Mouse (Mus musculus): Measurements from ENCODE around the gene Ly6g5c. TPM values are rescaled to one million over a fixed set of nuclear protein-coding genes. Genes with fewer than 3 reads are reported as not detected.

Ly6g5c gene
- polyA plus RNA-seq, 1 experiment: not detected

DNA sequence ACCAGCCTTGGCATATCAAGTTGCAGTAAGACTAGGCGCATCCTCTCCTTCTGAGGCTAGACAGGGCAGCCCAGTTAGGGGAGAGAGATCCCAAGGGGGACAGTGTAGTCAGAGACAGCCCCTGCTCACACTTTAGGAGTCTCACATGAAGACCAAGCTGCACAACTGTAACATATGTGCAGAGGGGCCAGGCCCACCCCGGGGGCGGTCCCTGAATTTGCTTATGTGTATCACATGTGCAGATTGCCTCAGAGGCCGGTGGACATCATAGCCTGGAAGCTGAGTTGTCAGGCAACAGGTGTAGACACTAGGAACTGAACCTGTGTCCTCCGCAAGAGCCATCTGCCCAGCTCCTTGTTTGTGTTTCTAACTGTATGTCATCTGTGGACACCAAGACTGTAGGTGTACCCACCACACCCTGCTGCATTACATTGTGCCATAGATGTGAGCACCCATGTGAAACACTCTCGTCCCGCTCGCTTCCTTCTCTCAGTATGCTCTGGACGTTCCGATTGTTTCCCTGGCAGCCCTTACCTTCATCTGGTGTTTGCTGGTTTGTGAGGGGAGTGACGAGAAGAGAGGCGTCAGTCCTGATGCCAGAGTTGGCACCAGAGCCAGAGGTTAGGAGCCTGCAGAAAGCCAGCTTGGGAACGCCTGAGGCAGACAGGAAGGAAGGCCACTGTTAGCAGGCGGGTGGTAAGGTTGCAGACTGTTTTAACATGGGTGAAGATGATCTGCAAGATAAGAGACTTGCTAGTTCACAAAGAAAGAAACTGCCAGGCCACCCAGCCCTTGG is 15.5 kb upstream of the Ly6g5c start:
- Histone ChIP-seq H3K27ac (replicated peaks; ENCODE audit: low read depth, low read length) (no peak overlapping the region), H3K4me3 (ENCODE audit: insufficient read depth, low read depth, low read length) (no peak overlapping the region), H3K4me1 (ENCODE audit: control insufficient read depth, insufficient read depth, insufficient read length, low read length) (no peaks in the 10 kb centered on the region; the same call in 1 of the 2 replicates)

DNA sequence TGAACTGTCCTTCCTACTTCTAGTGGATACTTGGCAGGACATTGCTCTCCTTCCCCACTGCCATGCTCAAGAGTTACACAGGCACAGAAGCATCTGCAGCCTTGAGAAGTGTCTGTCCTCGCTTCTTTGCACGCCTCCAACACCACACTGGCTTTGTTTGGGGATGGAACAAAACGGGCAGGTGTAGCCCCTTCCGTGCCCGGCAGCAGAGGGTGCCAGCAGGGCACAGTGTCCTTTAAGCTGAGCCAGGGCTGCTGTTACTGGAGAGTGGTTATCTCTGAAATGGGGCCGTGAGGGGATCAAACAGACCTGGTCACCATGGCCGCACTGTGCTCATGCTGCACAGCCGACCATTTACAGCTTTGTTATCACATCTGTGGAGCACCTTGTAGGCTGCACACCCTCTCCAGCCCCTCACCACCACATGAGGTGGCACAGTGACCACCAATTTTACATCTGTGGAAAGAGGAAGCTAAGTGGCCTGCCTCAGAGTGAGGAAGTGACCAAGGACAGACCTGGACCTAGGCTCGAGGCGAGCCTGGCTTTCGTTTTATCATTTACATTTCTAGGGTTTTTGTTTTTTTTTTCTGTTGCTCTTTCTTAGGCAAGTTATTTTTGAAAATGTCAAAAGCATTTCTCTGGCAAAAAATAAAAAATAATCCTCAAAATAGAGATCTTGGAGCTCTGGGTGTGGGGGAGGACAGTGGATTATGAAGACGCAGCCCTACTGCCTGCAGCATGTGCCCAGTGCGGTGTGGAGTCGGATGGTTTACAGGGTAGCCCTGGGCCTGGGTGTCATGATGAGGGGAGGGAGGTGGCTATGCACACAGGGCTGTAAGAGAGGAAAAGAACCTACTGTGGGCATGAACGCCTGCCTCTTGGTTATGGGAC is 13.4 kb upstream of the Ly6g5c start:
- no peaks in the 10 kb centered on the region; the same call in 1 of the 2 replicates for H3K4me1 ChIP-seq (ENCODE audit: control insufficient read depth, insufficient read depth, insufficient read length, low read length)
- H3K4me3 ChIP-seq (ENCODE audit: insufficient read depth, low read depth, low read length): no peak overlapping the region
- H3K27ac ChIP-seq (replicated peaks; ENCODE audit: low read depth, low read length): no peak overlapping the region

DNA sequence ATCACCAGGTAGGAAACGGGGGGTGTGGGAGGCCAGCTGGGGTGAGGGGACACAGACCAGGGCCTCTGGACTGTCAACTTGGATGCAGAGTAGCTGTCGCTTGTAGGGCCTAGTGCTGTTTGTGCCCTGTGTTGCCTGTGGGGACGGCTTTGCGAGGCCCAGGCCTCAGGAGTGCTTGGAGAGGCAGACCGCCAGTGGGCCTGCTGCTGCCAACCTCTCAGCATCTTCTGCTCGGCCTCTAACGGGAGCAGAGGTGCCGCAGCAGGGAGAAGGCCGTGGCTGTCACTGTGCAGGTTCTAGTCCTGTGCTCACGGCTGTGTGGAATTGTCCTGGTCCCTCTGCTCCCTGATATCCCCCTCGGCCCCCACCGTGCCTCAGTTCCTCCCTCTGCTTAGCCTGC is 11.5 kb upstream of the Ly6g5c start:
- Histone ChIP-seq H3K4me3 (ENCODE audit: insufficient read depth, low read depth, low read length) (no peak overlapping the region), H3K27ac (replicated peaks; ENCODE audit: low read depth, low read length) (no peak overlapping the region), H3K4me1 (ENCODE audit: control insufficient read depth, insufficient read depth, insufficient read length, low read length) (no peaks in the 10 kb centered on the region)

DNA sequence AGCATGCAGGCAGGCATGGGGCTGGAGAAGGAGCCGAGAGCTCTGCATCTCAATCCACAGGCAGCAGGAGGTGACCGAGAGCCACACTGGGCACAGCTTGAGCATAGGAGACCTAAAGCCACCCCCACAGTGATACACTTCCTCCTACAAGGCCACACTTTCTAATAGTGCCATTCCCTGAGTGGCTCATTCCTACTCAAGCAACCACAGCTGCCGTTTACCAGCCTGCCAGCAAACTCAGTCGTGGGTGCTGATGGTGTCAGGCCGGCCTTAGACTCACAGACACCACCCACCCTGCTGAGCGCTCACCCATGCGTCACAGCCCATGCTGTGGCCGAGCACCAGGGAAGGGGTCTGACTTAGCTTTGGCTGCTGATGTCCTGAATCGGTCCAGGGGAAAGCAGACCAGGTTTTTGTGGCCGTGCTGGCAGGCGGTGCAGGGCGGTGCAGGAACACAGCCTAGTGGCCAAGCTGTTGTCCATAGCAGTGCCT is 10.9 kb upstream of the Ly6g5c start:
- Histone ChIP-seq H3K27ac (replicated peaks; ENCODE audit: low read depth, low read length) (no peak overlapping the region), H3K4me1 (ENCODE audit: control insufficient read depth, insufficient read depth, insufficient read length, low read length) (no peaks in the 10 kb centered on the region), H3K4me3 (ENCODE audit: insufficient read depth, low read depth, low read length) (no peak overlapping the region)

DNA sequence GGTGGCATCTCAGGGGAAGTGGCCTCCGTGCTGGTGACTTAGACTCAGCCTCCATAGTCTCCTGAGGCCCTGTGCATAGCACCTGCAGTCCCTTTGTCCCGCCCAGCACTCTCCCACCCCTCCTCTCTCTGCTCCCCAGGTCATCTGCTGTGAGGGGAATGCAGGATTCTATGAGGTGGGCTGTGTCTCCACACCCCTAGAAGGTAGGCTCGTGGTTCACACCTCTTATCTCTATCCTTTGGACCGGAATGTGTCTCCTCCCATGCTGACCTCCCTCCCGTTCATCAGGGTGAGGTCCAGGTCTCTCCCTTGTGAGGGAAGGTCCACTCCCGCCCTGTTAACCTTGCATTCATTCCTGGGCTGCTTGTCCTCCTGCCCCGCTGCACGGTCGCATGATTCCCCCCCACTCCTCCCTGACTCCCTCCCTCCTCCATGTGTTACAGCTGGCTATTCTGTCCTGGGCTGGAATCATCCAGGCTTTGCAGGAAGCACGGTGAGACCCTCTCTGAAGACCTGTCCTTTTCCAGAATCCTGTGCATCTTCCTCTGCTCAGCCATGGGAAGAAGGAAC is 7.8 kb upstream of the Ly6g5c start:
- Histone ChIP-seq H3K4me1 (ENCODE audit: control insufficient read depth, insufficient read depth, insufficient read length, low read length) (no peaks in the 10 kb centered on the region), H3K4me3 (ENCODE audit: insufficient read depth, low read depth, low read length) (no peak overlapping the region), H3K27ac (replicated peaks; ENCODE audit: low read depth, low read length) (no peak overlapping the region)

DNA sequence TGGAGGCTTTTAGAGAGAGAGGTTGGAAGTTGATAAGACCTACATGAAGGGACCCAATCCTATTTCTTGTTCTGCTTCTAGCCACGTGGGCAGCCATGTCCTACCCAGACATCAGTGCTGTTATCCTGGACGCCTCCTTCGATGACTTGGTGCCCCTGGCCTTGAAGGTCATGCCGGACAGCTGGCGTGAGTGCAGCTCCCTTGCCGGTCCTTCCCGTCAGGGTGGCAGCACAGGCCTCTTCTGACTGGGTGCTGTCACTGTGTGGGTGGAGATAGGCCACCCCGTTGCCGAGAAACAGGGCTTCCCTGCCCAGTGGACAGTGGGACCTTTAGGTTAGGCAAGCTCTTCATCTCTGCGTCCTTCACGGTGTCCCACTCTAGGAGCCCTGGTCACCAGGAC is 6.9 kb upstream of the Ly6g5c start:
- H3K4me1 ChIP-seq (ENCODE audit: control insufficient read depth, insufficient read depth, insufficient read length, low read length): no peaks in the 10 kb centered on the region
- H3K27ac ChIP-seq (replicated peaks; ENCODE audit: low read depth, low read length): no peak overlapping the region

DNA sequence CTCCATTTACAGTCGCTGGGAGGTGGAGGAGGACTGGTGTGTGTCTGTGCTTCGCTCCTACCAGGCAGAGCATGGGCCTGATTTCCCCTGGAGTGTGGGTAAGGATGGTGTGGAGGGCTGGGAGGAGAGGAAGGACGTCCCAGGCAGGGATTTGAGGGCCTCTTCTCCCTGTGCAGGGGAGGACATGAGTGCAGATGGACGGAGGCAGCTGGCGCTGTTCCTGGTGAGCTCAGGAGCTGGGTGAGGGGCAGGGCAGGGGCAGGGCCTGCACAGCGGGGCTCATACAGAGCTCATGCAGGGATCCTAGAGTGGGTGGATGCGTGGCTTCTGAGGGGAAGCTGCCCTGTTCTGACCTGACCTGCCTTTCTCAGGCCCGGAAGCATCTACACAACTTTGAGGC is 5.8 kb upstream of the Ly6g5c start:
- Histone ChIP-seq H3K4me1 (ENCODE audit: control insufficient read depth, insufficient read depth, insufficient read length, low read length) (no peaks in the 10 kb centered on the region), H3K27ac (replicated peaks; ENCODE audit: low read depth, low read length) (no peak overlapping the region), H3K4me3 (ENCODE audit: insufficient read depth, low read depth, low read length) (no peak overlapping the region)

More for the DNA sequence above, 6.9 kb upstream of the Ly6g5c start:
- H3K4me3 ChIP-seq (ENCODE audit: insufficient read depth, low read depth, low read length): no peak overlapping the region

DNA sequence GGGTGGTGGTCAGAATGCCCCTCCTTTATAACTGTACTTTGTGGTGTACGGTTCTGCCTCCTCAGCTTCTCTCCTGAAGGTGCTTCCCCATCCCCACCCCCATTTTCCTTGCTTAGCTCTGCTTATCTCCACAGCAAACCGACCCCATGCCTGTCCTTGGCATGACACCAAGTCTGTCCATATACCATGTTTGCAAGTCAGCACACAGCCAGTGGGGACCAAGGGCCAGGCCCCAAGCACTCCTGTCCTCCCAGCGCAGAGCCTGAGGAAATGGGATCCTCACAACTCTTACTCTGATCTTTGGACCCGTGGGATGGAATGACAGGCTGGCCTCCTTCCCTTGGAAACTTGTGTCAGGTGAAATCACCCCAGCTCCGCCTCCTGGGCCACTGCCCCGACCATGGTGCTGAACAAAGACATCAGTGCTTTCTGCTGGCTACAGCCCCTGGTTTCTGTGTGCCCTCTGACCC is 4.8 kb upstream of the Ly6g5c start:
- no peak overlapping the region for H3K4me3 ChIP-seq (ENCODE audit: insufficient read depth, low read depth, low read length)
- H3K4me1 ChIP-seq (ENCODE audit: control insufficient read depth, insufficient read depth, insufficient read length, low read length): no peaks in the 10 kb centered on the region
- no peak overlapping the region for H3K27ac ChIP-seq (replicated peaks; ENCODE audit: low read depth, low read length)

DNA sequence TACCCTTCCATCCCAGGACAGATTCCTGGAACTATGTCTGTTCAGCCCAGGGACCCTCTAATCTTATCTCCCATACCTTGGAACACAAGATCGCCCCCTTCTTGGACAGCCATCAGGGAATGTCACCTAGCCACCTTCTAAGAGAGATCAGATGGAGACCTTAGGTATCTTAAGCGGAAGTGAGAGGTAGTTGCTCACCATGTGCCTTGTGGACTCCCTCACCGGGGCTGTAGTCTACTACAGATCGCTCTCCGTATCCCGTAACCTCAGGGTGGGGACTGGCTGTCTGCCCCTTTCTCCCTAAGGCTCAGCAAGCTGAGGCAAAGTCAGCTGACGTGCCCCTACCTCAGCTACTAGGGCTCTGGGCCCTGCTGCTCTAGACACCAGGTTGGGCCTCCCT is 4.0 kb upstream of the Ly6g5c start:
- Histone ChIP-seq H3K4me1 (ENCODE audit: control insufficient read depth, insufficient read depth, insufficient read length, low read length) (no peaks in the 10 kb centered on the region), H3K27ac (replicated peaks; ENCODE audit: low read depth, low read length) (no peak overlapping the region), H3K4me3 (ENCODE audit: insufficient read depth, low read depth, low read length) (no peak overlapping the region)

DNA sequence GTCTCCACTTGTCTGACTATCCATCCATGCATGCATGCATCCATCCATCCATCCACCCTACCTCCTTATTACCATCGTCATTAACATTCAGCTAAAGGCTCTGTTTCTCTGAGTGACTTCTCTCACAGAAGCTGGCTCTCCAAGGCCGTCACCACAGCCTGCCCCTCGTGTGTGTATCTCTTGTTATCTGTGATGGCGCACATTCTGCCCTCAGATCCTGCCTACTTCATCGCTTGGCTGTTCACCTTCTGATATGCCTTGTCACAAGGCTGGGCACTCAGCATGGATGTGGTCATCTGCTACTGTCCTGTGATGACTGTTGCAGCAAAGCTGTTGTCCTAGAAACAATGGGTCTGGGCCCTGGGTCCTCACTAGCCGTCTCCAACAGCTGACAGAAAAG is 3.3 kb upstream of the Ly6g5c start:
- H3K27ac ChIP-seq (replicated peaks; ENCODE audit: low read depth, low read length): no peak overlapping the region
- H3K4me3 ChIP-seq (ENCODE audit: insufficient read depth, low read depth, low read length): no peak overlapping the region
- H3K4me1 ChIP-seq (ENCODE audit: control insufficient read depth, insufficient read depth, insufficient read length, low read length): no peaks in the 10 kb centered on the region

DNA sequence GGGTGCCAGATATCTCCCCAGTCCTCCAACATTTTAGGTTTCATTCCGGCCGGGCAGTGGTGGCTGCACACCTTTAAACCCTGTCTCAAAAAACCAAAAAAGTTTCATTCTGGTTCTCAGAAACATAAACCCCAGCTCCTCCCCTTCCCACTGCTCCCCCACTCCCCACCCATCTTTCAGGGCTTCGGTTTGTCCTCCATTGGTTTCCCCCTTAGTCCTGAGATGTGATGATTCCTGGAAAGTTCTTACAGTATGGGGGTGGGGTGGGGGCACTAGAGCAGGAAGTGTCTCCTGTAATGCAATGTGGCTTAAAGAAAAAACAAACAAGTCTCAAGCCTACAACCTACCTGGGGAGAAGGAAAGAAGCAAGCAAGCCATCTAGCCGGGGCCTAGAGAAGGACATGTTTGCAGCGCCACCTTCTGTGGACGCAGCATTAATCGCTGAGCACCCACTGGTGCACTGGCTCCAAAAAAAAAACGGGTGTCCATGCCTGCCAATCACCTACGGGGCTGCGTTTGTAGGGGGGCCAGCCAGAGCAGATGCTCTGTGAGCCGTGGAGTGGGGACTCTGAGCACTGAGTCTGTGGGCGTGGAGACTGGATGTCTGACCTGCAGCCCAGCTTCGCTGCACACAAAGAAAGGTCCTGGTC is 2.2 kb upstream of the Ly6g5c start:
- Histone ChIP-seq H3K4me1 (ENCODE audit: control insufficient read depth, insufficient read depth, insufficient read length, low read length) (no peaks in the 10 kb centered on the region), H3K4me3 (ENCODE audit: insufficient read depth, low read depth, low read length) (no peak overlapping the region), H3K27ac (replicated peaks; ENCODE audit: low read depth, low read length) (no peak overlapping the region)

DNA sequence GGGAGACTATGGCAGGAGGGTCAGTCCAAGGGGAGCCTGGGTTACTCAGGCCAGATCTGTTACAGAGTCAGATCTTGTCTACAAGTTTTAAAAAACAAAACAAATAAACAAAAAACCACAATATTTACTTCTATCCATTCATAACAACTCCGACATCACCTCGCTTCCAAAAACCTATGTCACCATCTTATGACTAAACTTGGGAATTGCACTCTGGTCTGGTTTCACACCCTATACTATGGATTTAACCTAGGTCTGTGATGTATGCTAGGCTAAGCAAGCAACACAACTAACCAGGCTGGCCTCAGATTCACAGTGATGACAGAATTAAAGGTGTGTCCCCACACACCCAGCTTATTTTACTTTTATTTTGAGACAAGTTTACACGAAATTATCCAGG is 1.6 kb upstream of the Ly6g5c start:
- no peak overlapping the region for H3K27ac ChIP-seq (replicated peaks; ENCODE audit: low read depth, low read length)
- no peaks in the 10 kb centered on the region for H3K4me1 ChIP-seq (ENCODE audit: control insufficient read depth, insufficient read depth, insufficient read length, low read length)
- H3K4me3 ChIP-seq (ENCODE audit: insufficient read depth, low read depth, low read length): no peak overlapping the region

DNA sequence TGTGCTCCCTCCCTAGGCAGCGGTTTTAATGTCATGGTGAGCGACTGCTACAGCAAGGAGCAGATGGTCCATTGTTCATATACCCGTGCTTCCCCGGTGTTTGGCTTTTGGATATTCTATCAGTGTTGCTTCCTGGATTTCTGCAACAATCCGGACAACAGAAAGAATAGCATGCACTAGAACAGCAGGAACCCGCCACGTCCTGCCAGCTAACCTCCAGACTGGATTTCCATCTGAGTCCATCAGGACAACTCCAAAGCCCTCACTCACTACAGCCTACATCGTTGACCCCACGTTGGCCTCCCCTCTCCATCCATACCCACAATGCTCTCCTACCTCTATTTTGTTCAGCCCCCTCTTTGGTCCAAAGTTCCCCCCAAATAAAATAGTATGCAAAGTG is 3.7 kb downstream of the Ly6g5c start:
- H3K27ac ChIP-seq (replicated peaks; ENCODE audit: low read depth, low read length): no peak overlapping the region
- no peak overlapping the region for H3K4me3 ChIP-seq (ENCODE audit: insufficient read depth, low read depth, low read length)
- no peaks in the 10 kb centered on the region for H3K4me1 ChIP-seq (ENCODE audit: control insufficient read depth, insufficient read depth, insufficient read length, low read length)

DNA sequence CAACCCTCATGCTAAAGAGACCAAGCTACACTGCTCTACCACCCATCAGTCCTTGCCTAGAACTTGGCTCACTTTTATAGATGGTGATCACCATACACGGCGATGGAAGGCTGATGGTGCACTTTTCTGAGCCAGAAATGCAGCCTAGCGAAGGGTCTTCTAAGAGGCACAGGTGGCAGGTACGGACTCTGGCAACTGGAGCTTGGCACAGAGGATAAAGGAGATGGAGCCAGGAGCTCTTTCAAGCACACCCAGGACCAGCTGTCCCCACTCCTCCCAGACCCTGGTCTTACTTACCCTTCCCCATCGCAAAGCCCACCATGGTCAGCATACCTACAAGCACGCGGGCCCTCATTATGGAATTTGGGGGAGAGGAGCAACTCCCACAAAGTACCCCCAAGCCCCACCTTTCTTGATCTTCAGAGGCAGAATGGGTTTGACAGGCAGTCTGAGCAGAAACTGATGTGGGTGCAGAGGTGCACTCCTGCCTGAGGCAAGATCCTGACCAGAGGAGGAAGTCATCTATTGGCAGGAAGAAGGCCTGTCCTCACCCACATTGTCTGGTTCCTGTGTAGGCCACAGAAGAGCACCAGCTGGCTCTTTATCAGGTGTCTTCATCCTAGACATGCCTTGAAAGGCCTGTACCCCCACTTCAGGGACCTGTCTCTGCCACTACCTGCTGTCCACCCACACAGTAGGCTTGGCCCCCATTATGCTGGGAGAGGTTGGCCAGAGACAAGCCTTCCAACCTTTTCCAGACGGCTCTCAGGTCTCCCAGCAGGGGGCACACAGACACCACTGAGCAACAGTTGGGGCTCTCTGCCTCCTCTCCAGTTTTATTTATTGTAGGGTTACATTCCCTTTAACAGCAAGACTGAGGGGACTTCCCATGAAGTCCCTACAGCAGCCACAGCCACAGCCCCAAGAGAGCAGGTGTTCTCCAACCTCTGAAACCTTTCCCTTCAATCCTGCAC is 7.3 kb downstream of the Ly6g5c start, which contains the start of gene Ly6g5b:
Ly6g5b (minus strand) TSS at position 383 of the 974 bp plus-strand sequence.
- Histone ChIP-seq H3K4me3 (ENCODE audit: insufficient read depth, low read depth, low read length) (no peak within 1 kb of the TSS), H3K4me1 (ENCODE audit: control insufficient read depth, insufficient read depth, insufficient read length, low read length) (peaks cover 2% of the 10 kb centered on the region; the same call in 1 of the 2 replicates), H3K27ac (replicated peaks; ENCODE audit: low read depth, low read length) (no peak within 1 kb of the TSS)

Measured in brown adipose tissue, adult 24 weeks (tissue).